Mouse (Mus musculus) liver, embryonic 13.5 days (tissue): ENCODE results near the gene Nmrk2. TPM values are rescaled to one million over a fixed set of nuclear protein-coding genes. Genes with fewer than 3 reads are reported as not detected.
"Not testable (repeated sequence)": the region's sequence is repeated elsewhere in the genome, so short reads cannot be mapped to it uniquely, and the experiment has no call there.

Experiments
- ATAC-seq: fragments of 200-750 bp; cut with Nextera tagmentation; 2 replicates; pipeline ENCODE4 v1.8.0; 2017; ENCODE audit warnings: low read depth, mild to moderate bottlenecking, moderate number of reproducible peaks, moderate library complexity
- DNase-seq: peaks from one replicate; pipeline ENCODE4 v3.0.0; 2022
- H3K27ac ChIP-seq: fragments of 300-500 bp; sonication (generic); 2 replicates; pipeline ENCODE4 v1.5.1; 2015; ENCODE audit warnings: moderate library complexity, mild to moderate bottlenecking, inconsistent platforms
- H3K27me3 ChIP-seq: fragments of 300-500 bp; sonication (generic); 2 replicates; pipeline ENCODE4 v1.6.1; 2015; ENCODE audit warnings: mild to moderate bottlenecking, inconsistent platforms
- H3K36me3 ChIP-seq: fragments of 300-500 bp; sonication (generic); 2 replicates; pipeline ENCODE4 v1.6.1; 2015; ENCODE audit warnings: mild to moderate bottlenecking, inconsistent platforms
- H3K4me1 ChIP-seq: fragments of 300-500 bp; sonication (generic); replicated peaks from 2 replicates; pipeline ENCODE4 v1.6.1; 2015; ENCODE audit warnings: inconsistent platforms
- H3K4me2 ChIP-seq: fragments of 300-500 bp; sonication (generic); 2 replicates; pipeline ENCODE4 v1.6.1; 2015; ENCODE audit warnings: inconsistent platforms, mild to moderate bottlenecking, moderate library complexity
- H3K4me3 ChIP-seq: fragments of 300-500 bp; sonication (generic); replicated peaks from 2 replicates; pipeline ENCODE4 v1.5.1; 2015; ENCODE audit warnings: mild to moderate bottlenecking, inconsistent platforms
- H3K9ac ChIP-seq: fragments of 300-500 bp; sonication (generic); 2 replicates; pipeline ENCODE4 v1.6.1; 2015; ENCODE audit warnings: mild to moderate bottlenecking, inconsistent platforms
- H3K9me3 ChIP-seq: fragments of 300-500 bp; sonication (generic); replicated peaks from 2 replicates; pipeline ENCODE4 v1.6.1; 2016; ENCODE audit warnings: inconsistent platforms
- WGBS: fragments of 180-500 bp; shearing (Covaris S2); methylation state at CpG from one replicate; pipeline ENCODE4 v1.1.7; 2015; ENCODE audit not compliant: insufficient replicate concordance; 5-methylcytosine and 5-hydroxymethylcytosine counted together
- polyA plus RNA-seq: library from polyadenylated mRNA; unstranded; fragments of >200 nt; fragmentation: Nextera tagmentation; extraction: Ambion mirVana; gene quantifications from 2 replicates; pipeline ENCODE4 v1.2.1, GENCODE M21; 2015

Gene Nmrk2
- polyA plus RNA-seq, 1 experiment from 2014 or later = not detected

GRCm38 (mm10) chr10:81182336-81183333, 19.2 kb downstream of the Nmrk2 start, which contains the start of gene Dapk3:
TSS of gene Dapk3 (plus strand) at chr10:81183005.
- DNase-seq (peak; percentile 97), ATAC-seq (peak; percentile 89)
- H3K9me3 ChIP-seq = no peaks in the 10 kb centered on the region
- no peaks in the 10 kb centered on the region for H3K27me3 ChIP-seq
- H3K4me2 ChIP-seq = peak within 1 kb of the TSS; percentile 81
- H3K4me1 ChIP-seq = peaks cover 66% of the 10 kb centered on the region
- H3K36me3 ChIP-seq = peaks cover 82% of the 10 kb centered on the region
- WGBS = 4% methylated on average over 53 of the region's 53 CpGs
- peak within 1 kb of the TSS; percentile 71 for H3K4me3 ChIP-seq
- peak within 1 kb of the TSS; percentile 75 for H3K9ac ChIP-seq
- H3K27ac ChIP-seq = peak within 1 kb of the TSS; percentile 79

GRCm38 (mm10) chr10:81181860-81182259, 20.0 kb downstream of the Nmrk2 start:
- Histone ChIP-seq H3K27ac (peak overlapping the region; percentile 62), H3K4me2 (peak overlapping the region; percentile 34; the same call in 1 of the 2 replicates), H3K4me3 (0 out of 2 replicates have a peak overlapping the region, but pooled peaks have one; percentile 8), H3K4me1 (peaks cover 73% of the 10 kb centered on the region), H3K36me3 (peaks cover 83% of the 10 kb centered on the region)
- not testable (repeated sequence) for H3K9me3 ChIP-seq, H3K27me3 ChIP-seq, DNase-seq, H3K9ac ChIP-seq, ATAC-seq
- WGBS = 79% methylated on average over 12 of the region's 12 CpGs

DNA sequence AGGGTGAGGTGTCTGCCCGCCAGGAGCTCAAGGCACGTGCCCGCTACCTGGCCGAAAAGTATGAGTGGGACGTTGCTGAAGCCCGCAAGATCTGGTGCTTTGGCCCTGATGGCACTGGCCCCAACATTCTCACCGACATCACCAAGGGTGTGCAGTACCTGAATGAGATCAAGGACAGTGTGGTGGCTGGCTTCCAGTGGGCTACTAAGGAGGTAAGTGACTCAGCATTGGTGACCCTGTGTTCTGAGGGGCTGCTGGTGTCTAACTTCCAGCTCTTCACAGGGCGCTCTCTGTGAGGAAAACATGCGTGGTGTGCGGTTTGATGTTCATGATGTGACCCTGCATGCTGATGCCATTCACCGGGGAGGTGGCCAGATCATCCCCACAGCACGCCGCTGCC, 20.9 kb downstream of the Nmrk2 start:
- H3K9me3 ChIP-seq = no peaks in the 10 kb centered on the region
- H3K9ac ChIP-seq = no peak overlapping the region; the same call in 1 of the 2 replicates
- peaks cover 75% of the 10 kb centered on the region for H3K4me1 ChIP-seq
- no peak for ATAC-seq
- H3K27ac ChIP-seq = peak overlapping the region; percentile 62; the same call in 1 of the 2 replicates
- H3K36me3 ChIP-seq = peaks cover 76% of the 10 kb centered on the region
- no peak overlapping the region for H3K4me2 ChIP-seq
- no peaks in the 10 kb centered on the region for H3K27me3 ChIP-seq
- 87% methylated on average over 13 of the region's 13 CpGs for WGBS
- no peak for DNase-seq
- no peak overlapping the region for H3K4me3 ChIP-seq

DNA sequence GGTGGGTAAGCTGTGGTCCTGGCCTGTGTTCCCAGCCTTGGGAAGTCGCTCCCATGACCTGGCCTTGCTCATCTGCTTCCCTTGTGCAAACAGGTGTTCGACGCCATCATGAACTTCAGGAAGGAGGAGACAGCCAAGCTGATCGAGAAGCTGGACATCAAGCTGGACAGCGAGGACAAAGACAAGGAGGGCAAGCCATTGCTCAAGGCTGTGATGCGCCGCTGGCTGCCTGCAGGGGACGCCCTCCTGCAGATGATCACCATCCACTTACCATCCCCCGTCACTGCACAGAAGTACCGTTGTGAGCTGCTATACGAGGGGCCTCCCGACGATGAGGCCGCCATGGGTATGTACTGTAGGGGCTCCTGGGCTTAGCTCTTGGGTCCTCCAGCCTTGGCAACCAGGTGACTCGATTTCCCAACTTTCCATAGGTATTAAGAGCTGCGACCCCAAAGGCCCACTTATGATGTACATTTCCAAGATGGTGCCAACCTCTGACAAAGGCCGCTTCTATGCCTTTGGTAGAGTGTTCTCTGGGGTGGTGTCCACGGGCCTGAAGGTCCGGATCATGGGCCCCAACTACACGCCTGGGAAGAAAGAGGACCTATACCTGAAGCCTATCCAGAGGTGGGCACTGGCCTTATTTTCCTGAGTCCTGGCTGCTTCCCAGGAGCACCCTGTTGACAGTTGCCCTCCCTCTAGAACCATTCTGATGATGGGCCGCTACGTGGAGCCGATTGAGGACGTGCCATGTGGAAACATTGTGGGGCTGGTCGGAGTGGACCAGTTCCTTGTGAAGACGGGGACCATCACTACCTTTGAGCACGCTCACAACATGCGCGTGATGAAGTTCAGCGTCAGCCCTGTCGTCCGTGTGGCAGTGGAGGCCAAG, 22.2 kb downstream of the Nmrk2 start:
- Histone ChIP-seq H3K9me3 (no peaks in the 10 kb centered on the region), H3K4me3 (peak overlapping the region; percentile 98; the same call in 1 of the 2 replicates), H3K4me2 (peak overlapping the region; percentile 84; the same call in 1 of the 2 replicates), H3K9ac (peak overlapping the region; percentile 100; the same call in 1 of the 2 replicates), H3K4me1 (peaks cover 81% of the 10 kb centered on the region), H3K27me3 (no peaks in the 10 kb centered on the region), H3K27ac (peak overlapping the region; percentile 95), H3K36me3 (peaks cover 65% of the 10 kb centered on the region)
- DNase-seq = no peak
- ATAC-seq = no peak
- WGBS = 90% methylated on average over 32 of the region's 32 CpGs

DNA sequence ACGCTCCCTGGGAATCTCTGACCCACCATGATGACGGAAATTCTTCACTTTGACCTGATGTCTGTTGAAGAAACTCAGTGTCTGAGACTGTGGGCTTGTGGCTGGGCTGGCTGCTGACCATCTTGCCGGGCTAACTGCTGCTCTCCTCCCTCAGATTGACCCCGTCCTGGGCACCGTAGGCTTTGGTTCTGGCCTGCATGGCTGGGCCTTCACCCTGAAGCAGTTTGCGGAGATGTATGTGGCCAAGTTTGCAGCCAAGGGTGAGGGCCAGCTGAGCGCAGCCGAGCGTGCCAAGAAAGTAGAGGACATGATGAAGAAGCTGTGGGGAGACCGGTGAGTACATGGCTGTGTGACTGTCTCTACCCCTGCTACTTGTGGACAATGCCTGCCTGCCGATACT, 22.9 kb downstream of the Nmrk2 start:
- DNase-seq = no peak
- H3K4me1 ChIP-seq = peaks cover 81% of the 10 kb centered on the region
- no peaks in the 10 kb centered on the region for H3K9me3 ChIP-seq
- no peaks in the 10 kb centered on the region for H3K27me3 ChIP-seq
- peak overlapping the region; percentile 100 for H3K9ac ChIP-seq
- H3K27ac ChIP-seq = peak overlapping the region; percentile 95
- peaks cover 57% of the 10 kb centered on the region for H3K36me3 ChIP-seq
- peak overlapping the region; percentile 84 for H3K4me2 ChIP-seq
- WGBS = 90% methylated on average over 11 of the region's 11 CpGs
- H3K4me3 ChIP-seq = peak overlapping the region; percentile 98
- ATAC-seq = no peak

DNA sequence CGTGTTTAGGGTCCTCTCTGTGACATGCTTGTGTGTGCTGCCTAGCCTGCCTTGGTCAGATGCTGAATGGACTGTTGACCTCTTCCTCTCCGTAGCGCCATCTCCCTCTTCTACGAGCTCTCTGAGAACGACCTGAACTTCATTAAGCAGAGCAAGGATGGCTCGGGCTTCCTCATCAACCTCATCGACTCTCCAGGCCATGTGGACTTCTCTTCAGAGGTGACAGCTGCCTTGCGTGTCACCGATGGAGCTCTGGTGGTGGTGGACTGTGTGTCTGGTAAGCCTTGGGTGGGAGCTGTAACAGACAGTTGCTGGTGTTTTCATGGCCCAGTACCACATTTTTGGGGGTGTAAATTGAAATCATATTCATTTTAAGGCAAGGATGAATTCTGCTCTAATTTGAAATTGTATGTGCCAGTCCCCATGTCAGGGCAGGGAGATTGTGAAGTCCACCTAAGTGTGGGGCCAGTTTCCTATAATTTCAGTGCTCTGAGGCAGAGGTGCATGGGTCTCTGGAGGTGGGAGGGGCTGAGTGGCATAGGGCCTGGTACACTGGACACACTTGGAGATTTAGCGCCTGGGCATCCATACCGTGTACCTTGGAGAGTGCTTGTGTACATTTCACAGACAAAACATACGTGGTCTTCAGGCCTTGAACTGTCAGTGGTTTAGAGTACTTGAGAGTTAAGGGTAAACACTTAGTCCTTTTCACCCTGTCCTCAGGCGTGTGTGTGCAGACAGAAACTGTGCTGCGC, 23.7 kb downstream of the Nmrk2 start:
- Histone ChIP-seq H3K9ac (peak overlapping the region; percentile 100), H3K36me3 (peaks cover 57% of the 10 kb centered on the region), H3K27me3 (no peaks in the 10 kb centered on the region), H3K4me1 (peaks cover 83% of the 10 kb centered on the region), H3K27ac (peak overlapping the region; percentile 95), H3K4me2 (peak overlapping the region; percentile 84), H3K9me3 (no peaks in the 10 kb centered on the region), H3K4me3 (peak overlapping the region; percentile 98)
- ATAC-seq (no peak), DNase-seq (no peak)
- WGBS = 48% methylated on average over 14 of the region's 14 CpGs

DNA sequence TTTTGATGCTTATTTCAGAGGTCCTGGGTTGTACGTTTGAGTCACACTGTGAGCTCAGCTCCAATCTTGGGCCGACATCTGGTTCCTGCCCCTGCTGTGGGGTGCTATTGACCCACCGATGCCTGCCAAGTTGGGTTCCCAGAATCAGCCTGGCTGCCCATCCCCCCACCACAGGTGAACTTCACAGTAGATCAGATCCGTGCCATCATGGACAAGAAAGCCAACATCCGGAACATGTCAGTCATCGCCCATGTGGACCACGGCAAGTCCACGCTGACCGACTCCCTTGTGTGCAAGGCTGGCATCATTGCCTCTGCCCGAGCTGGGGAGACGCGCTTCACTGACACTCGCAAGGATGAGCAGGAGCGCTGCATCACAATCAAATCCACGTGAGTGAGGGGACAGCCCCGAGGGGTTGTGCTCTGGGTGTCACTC, 24.3 kb downstream of the Nmrk2 start:
- DNase-seq = no peak
- no peaks in the 10 kb centered on the region for H3K27me3 ChIP-seq
- H3K27ac ChIP-seq = peak overlapping the region; percentile 95
- H3K9me3 ChIP-seq = no peaks in the 10 kb centered on the region
- no peak for ATAC-seq
- H3K4me2 ChIP-seq = peak overlapping the region; percentile 84
- peaks cover 56% of the 10 kb centered on the region for H3K36me3 ChIP-seq
- whole genome bisulfite sequencing = 4% methylated on average over 16 of the region's 16 CpGs
- H3K4me3 ChIP-seq = peak overlapping the region; percentile 98
- H3K9ac ChIP-seq = peak overlapping the region; percentile 100
- peaks cover 88% of the 10 kb centered on the region for H3K4me1 ChIP-seq

DNA sequence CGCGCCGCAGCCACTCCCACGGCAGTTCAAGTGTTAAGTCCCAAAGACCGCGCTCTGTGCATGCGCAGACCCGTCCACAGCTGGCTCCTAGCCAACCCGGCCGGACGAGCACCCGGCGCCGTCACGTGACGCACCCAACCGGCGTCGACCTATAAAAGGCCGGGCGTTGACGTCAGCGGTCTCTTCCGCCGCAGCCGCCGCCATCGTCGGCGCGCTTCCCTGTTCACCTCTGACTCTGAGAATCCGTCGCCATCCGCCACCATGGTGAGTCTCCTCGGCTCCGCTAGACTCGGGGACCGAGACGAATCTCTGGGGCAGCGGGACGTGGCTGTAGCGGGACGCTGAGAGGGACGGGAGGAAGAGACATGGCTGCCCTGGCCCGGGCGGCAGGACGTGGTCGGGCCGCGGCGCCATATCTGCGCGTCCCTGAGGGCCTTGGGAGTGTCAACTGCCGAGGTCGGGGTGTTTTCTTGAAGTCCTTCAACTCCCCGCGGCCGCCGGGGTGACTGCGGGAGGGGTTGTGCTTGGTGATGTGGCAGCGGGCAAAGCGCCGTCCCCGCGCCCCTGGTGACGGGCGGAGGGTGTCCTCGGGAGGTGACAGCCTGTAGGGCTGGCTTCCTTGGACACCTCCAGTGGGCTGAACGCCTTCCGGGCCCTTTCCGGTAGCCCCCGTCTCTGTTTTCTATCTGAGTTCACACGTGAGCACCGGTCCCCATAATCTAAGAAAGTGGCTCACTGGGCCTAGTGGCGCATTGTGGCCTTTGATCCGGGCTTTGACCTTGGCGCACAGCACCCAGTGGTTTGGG, 25.2 kb downstream of the Nmrk2 start, which contains the start of gene Eef2:
Eef2 (plus strand) TSS at position 166 of the 806 bp plus-strand sequence.
- Histone ChIP-seq H3K4me3 (peak within 1 kb of the TSS; percentile 98), H3K4me1 (peaks cover 81% of the 10 kb centered on the region), H3K27ac (peak within 1 kb of the TSS; percentile 95), H3K9ac (peak within 1 kb of the TSS; percentile 100), H3K9me3 (no peaks in the 10 kb centered on the region), H3K27me3 (no peaks in the 10 kb centered on the region), H3K4me2 (peak within 1 kb of the TSS; percentile 84), H3K36me3 (peaks cover 48% of the 10 kb centered on the region)
- ATAC-seq = peak; percentile 78
- under 1% methylated on average over 77 of the region's 77 CpGs for WGBS
- DNase-seq = peak; percentile 96

DNA sequence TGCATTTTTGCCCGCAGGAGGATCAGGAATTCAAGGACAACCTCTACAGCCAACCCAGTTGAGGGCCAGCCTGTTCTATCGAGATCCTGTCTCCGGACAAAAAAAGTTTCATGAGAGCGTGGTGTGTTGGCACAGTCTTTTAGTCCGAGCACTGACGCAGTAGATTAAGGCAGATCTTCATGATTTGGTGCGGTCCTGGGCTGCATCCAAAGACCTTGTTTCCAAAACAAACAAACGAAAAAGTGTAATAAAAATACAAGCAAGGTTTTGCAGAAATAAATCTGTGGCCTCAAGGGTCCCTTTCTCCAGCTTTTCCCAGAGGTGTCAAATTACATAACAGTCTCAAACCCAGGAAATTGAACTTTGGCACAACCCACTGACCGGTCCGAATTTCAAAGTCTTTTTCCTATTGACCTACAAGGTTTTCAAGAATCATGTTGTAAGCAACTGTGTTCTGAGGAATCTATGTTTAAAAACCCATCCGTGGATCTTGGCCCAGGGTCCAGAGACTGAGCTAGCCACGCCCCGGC, 25.9 kb downstream of the Nmrk2 start:
- Histone ChIP-seq H3K27me3 (no peaks in the 10 kb centered on the region), H3K4me3 (peak overlapping the region; percentile 98), H3K9ac (peak overlapping the region; percentile 100), H3K36me3 (peaks cover 41% of the 10 kb centered on the region), H3K9me3 (no peaks in the 10 kb centered on the region), H3K4me1 (peaks cover 75% of the 10 kb centered on the region), H3K27ac (peak overlapping the region; percentile 83), H3K4me2 (peak overlapping the region; percentile 68)
- DNase-seq (no peak), ATAC-seq (no peak)
- 12% methylated on average over 13 of the region's 13 CpGs for WGBS
